Mouse (Mus musculus) lung, postnatal 0 days (tissue): ENCODE measurements at regions not wholly inside any gene's neighbourhood (a gene's known extent, or its start where the extent isn't known, plus 50 kb on each side); places are given as distances from the start of the nearest gene placed in this dataset.

Experiments used
- ATAC-seq: fragments of 200-750 bp; cut with Nextera tagmentation; 2 replicates; pipeline ENCODE4 v1.8.0; 2017; ENCODE audit warnings: moderate library complexity
- DNase-seq: peaks from one replicate; pipeline ENCODE4 v3.0.0-alpha.2; 2016; ENCODE audit warnings: low spot score
- H3K27ac ChIP-seq: fragments of 300-500 bp; sonication (generic); 2 replicates; pipeline ENCODE4 v1.5.1; 2014; ENCODE audit warnings: antibody characterized with exemption, mild to moderate bottlenecking, low read length, mixed read lengths
- H3K27me3 ChIP-seq: fragments of 300-500 bp; sonication (generic); replicated peaks from 2 replicates; pipeline ENCODE4 v1.6.1; 2014; ENCODE audit warnings: low read length, mixed read lengths; ENCODE audit not compliant: insufficient read depth
- H3K36me3 ChIP-seq: fragments of 300-500 bp; sonication (generic); 2 replicates; pipeline ENCODE4 v1.6.1; 2014; ENCODE audit warnings: low read length, mixed read lengths; ENCODE audit not compliant: insufficient read depth
- H3K4me1 ChIP-seq: fragments of 300-500 bp; sonication (generic); 2 replicates; pipeline ENCODE4 v1.6.1; 2014; ENCODE audit warnings: antibody characterized with exemption, low read depth, low read length, mixed read lengths; ENCODE audit not compliant: insufficient read depth
- H3K4me2 ChIP-seq: fragments of 300-500 bp; sonication (generic); replicated peaks from 2 replicates; pipeline ENCODE4 v1.6.1; 2014; ENCODE audit warnings: low read depth, mild to moderate bottlenecking, low read length, moderate library complexity, mixed read lengths
- H3K4me3 ChIP-seq: fragments of 300-500 bp; sonication (generic); 2 replicates; pipeline ENCODE4 v1.5.1; 2014; ENCODE audit warnings: low read depth, low read length
- H3K9ac ChIP-seq: fragments of 300-500 bp; sonication (generic); replicated peaks from 2 replicates; pipeline ENCODE4 v1.6.1; 2014; ENCODE audit warnings: low read depth, mild to moderate bottlenecking
- H3K9me3 ChIP-seq: fragments of 300-500 bp; sonication (generic); 2 replicates; pipeline ENCODE4 v1.6.1; 2016; ENCODE audit warnings: low read length, mixed read lengths
- CTCF ChIP-seq: IDR thresholded peaks from 2 replicates; pipeline ENCODE4 v1.5.1; 2016; ENCODE audit warnings: antibody characterized with exemption, mild to moderate bottlenecking
- EP300 ChIP-seq: IDR thresholded peaks from 2 replicates; pipeline ENCODE4 v1.6.1; 2016; ENCODE audit warnings: antibody characterized with exemption, mild to moderate bottlenecking, control low read depth
- WGBS: fragments of 180-500 bp; shearing (Covaris S2); extraction: QIAGEN DNeasy Blood & Tissue Kit; methylation state at CpG from one replicate; pipeline ENCODE4 v1.1.7; 2014; 5-methylcytosine and 5-hydroxymethylcytosine counted together

DNA sequence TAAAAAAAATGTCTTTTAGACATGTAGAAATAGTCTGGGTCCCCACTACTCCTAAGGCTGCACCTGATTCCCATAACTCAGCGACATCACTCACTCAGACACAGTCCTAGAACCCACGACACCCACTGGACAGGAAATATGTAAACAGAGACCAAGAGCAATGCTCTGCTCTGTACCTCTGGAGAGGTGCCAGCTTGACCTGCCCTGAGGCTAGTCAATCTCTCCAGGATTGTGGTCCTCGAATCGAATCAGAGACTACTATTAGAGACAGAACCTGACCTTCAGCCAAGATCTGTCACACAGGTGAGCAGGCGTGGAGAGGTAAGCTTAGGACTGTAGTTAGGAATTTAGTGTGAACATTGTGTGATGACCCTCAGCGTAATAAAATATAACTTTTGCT lies 152.7 kb downstream of the Mycn start:
- Histone ChIP-seq H3K4me2 (no peak overlapping the region), H3K36me3 (no peaks in the 10 kb centered on the region), H3K9ac (no peak overlapping the region), H3K4me1 (peaks cover 4% of the 10 kb centered on the region; the same call in 1 of the 2 replicates), H3K4me3 (no peak overlapping the region), H3K27ac (no peak overlapping the region), H3K27me3 (no peaks in the 10 kb centered on the region), H3K9me3 (no peaks in the 10 kb centered on the region)
- 66% methylated on average over 6 of the region's 6 CpGs for WGBS
- DNase-seq, result no peak
- ATAC-seq, result no peak
- TF ChIP-seq EP300 (no peak), CTCF (no peak)

GRCm38 (mm10) chr12:12788263-12788852 lies 153.4 kb downstream of the Mycn start:
- H3K27me3 ChIP-seq, result no peaks in the 10 kb centered on the region
- TF ChIP-seq EP300 (no peak), CTCF (no peak)
- H3K36me3 ChIP-seq, result no peaks in the 10 kb centered on the region
- no peak overlapping the region for H3K27ac ChIP-seq
- H3K4me1 ChIP-seq, result peaks cover 4% of the 10 kb centered on the region; the same call in 1 of the 2 replicates
- H3K4me3 ChIP-seq, result no peak overlapping the region
- no peak overlapping the region for H3K9ac ChIP-seq
- 41% methylated on average over 13 of the region's 13 CpGs for WGBS
- ATAC-seq (no peak), DNase-seq (no peak)
- H3K9me3 ChIP-seq, result no peaks in the 10 kb centered on the region
- H3K4me2 ChIP-seq, result no peak overlapping the region

- H3K9me3 ChIP-seq, result no peaks in the 10 kb centered on the region
- 0 out of 2 replicates have a peak overlapping the region, but pooled peaks have one; percentile 17 for H3K4me2 ChIP-seq
- 17% methylated on average over 19 of the region's 19 CpGs for WGBS
- H3K27me3 ChIP-seq, result no peaks in the 10 kb centered on the region
- H3K27ac ChIP-seq, result no peak overlapping the region
- DNase-seq (no peak), ATAC-seq (no peak)
- peaks cover 4% of the 10 kb centered on the region; the same call in 1 of the 2 replicates for H3K4me1 ChIP-seq
- no peak overlapping the region for H3K9ac ChIP-seq
- H3K36me3 ChIP-seq, result no peaks in the 10 kb centered on the region
- TF ChIP-seq CTCF (no peak), EP300 (no peak)
- H3K4me3 ChIP-seq, result no peak overlapping the region
Measured at GRCm38 (mm10) chr12:12787608-12788262, 154.0 kb downstream of the Mycn start.

- no peaks in the 10 kb centered on the region for H3K27me3 ChIP-seq
- peaks cover 4% of the 10 kb centered on the region; the same call in 1 of the 2 replicates for H3K4me1 ChIP-seq
- 54% methylated on average over 4 of the region's 4 CpGs for WGBS
- TF ChIP-seq CTCF (no peak), EP300 (no peak)
- no peak overlapping the region for H3K4me3 ChIP-seq
- no peaks in the 10 kb centered on the region for H3K36me3 ChIP-seq
- ATAC-seq (no peak), DNase-seq (no peak)
- no peaks in the 10 kb centered on the region for H3K9me3 ChIP-seq
- H3K9ac ChIP-seq, result no peak overlapping the region
- no peak overlapping the region for H3K27ac ChIP-seq
- H3K4me2 ChIP-seq, result no peak overlapping the region
Measured at GRCm38 (mm10) chr12:12787161-12787560, 154.6 kb downstream of the Mycn start.

DNA sequence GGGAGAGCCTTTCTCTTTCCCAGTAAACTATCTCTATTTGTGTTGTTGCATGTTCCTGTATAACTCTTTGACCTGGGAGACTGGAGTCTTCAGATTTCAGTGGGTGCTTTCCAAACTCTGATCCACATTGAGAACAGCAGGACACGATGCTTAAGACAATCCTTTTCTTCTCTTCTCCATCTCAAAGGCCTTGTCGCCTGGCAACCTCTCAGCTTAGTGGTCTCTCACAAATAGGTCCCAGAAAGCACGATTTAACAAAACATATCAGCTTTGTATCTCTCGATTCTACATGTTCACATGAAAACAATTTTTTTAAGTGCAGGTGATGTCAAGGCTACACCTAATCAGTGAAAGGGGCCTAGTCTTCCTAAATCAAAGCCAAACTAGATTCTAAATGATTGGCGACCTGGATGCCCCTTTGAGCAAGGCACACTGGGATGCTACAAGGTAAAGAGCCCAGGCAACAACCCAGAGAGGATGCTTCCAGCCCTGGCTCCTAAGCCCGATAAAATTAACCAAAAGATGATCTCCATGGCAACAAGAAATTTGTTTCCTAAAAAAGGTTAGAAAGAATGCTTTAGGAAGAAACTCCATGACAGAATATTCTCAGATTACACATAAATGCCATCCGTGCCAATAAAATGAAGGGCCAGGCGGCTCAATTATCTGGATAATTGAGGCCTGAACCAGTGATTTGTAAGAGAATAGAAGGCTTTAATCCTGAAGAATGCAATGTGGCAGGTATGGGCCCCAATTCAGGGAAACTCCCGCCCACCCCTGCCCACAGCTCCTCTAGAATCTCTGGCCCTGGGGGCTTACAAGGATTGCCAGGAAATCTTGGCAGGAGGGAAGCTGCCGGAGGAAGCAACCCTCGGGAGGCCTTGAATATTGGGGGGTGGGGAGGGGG lies 157.8 kb downstream of the Mycn start:
- WGBS, result 62% methylated on average over 11 of the region's 11 CpGs
- TF ChIP-seq CTCF (no peak), EP300 (no peak)
- H3K4me3 ChIP-seq, result no peak overlapping the region
- no peak overlapping the region for H3K4me2 ChIP-seq
- H3K36me3 ChIP-seq, result no peaks in the 10 kb centered on the region
- H3K27ac ChIP-seq, result no peak overlapping the region
- ATAC-seq, result no peak
- peaks cover 4% of the 10 kb centered on the region; the same call in 1 of the 2 replicates for H3K4me1 ChIP-seq
- H3K9ac ChIP-seq, result no peak overlapping the region
- no peaks in the 10 kb centered on the region for H3K9me3 ChIP-seq
- H3K27me3 ChIP-seq, result no peaks in the 10 kb centered on the region
- DNase-seq, result no peak

DNA sequence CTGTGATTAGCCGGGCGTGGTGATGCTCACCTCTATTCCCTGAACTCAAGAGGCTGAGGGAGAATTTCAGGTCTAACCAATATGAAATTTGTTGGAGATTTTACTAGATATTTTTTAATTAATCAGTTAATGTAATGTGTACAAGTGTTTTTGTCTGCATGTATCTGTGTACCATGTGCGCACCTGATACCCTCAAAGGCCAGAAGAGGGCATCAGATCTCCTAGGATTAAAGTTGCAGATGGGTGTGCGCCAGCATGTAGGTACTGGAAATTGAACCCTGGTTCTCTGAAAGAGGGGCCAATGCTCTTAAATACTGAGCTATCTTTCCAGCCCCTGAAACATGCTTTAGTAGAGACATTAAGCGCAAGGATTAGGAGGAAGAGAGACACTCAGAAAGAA lies 160.2 kb downstream of the Mycn start:
- no peak for TF ChIP-seq EP300
- peak; percentile 49 for TF ChIP-seq CTCF
- Histone ChIP-seq H3K27me3 (no peaks in the 10 kb centered on the region), H3K4me3 (no peak overlapping the region), H3K4me2 (no peak overlapping the region), H3K9me3 (no peaks in the 10 kb centered on the region), H3K9ac (no peak overlapping the region), H3K36me3 (no peaks in the 10 kb centered on the region), H3K27ac (no peak overlapping the region), H3K4me1 (no peaks in the 10 kb centered on the region)
- ATAC-seq (no peak), DNase-seq (no peak)
- WGBS, result 94% methylated on average over 5 of the region's 5 CpGs
